Mouse (Mus musculus): Measurements from ENCODE around the gene Rtn4rl1.

Rtn4rl1 gene

DNA sequence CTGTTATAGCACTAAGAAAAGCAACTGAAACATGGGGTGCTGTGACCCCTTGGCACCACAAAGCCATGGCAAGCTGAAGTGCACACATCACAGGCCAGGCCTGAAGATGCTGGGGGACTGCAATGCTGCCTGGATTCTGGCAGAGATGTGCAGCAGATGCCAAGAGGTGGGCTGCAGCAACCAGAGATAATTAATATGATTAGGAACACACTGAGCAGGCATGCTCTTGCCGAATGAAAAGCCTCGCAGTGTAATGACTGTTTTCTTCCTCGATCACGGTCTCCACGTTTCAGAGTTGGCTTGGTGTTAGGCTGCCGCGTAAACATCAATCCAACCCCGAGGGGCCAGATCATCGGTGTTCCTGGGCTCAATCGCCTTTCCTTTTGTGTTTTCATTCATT lies 106.2 kb downstream of the Rtn4rl1 start:
- no peak for DNase-seq

DNA sequence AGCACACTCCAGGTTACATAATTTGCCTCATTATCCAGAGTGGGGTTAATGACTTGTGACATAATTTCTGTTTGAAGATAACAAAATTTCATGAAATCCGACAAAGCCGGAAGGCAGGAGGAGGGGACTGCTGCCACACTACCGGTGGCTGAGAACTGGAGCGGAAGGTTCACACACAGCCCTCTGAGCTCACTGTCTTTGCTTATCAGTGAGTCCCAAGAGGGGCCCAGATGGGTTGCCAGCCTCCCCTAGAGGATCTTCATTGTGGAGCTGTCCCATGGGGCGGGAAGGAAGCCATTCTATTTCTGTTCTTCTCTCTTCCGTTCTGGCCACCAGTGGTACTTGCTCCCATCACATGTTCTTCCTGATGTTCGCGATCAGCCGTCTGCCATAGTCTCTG lies 107.4 kb downstream of the Rtn4rl1 start:
- DNase-seq: no peak

DNA sequence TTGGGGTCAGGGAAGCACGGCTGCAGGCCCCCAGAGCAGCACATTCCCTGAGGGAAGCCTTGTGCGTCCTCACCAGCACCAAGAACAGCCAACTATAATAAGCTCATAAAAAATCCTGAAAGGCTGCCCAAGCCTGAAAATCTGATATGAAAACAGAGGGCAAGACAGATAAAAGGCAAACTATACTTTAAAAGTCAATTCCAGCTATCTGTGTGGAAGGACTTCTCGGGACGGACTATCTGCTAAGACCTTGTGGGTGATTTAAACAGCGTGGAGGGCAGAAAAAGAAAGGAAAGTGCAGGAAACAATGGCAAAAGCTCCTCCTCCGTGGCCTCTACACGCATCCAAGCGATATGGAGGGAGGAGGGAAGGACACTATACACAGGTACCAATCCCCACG lies 111.2 kb downstream of the Rtn4rl1 start:
- DNase-seq: no peak

DNA sequence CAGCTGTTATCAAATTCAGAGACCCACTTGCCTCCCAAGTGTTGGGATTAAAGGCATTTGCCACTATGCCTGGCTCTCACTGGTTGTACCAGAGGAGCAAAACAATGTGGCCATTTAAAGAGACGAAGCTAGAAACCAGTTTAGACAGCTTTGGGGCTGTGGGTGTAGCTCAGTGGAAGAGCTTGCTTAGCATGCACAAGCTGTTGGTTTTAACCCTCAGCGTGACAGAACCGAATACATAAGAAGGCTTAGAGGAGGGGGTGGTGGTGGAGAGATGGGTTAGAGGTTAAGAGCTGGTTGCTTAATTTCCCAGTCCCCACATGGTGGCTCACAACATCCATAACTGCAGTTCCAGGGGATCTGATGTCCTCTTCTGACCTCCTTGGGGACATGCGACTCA lies 115.1 kb downstream of the Rtn4rl1 start:
- no peak for DNase-seq

DNA sequence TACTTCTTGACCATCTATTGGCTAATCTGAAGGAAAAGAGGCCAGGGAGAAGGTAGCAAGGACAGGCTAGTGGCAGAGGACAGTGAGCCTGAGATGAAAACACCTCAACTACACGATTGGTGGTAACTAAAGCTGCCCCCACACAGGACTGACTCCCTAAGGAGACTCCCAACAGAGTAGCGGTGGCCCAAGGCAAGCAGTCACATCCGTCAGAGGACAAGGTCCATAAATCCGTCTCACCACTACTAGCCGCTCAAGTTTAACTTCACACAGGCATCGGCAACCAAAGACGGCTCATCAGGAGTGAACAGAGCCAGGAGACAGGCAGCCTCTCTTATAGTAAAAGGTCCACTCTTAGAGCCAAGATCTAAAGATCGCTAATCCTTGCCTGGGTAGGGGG lies 117.2 kb downstream of the Rtn4rl1 start:
- DNase-seq: no peak

GRCm38 (mm10) chr11:75311751-75312150 lies 118.2 kb downstream of the Rtn4rl1 start:
- DNase-seq: no peak

GRCm38 (mm10) chr11:75313834-75314233 lies 120.3 kb downstream of the Rtn4rl1 start:
- DNase-seq: no peak

Data from cerebellum, postnatal 14 days (tissue).